Mouse (Mus musculus): ENCODE measurements around the gene Ddost. TPM values are rescaled to one million over a fixed set of nuclear protein-coding genes. Genes with fewer than 3 reads are reported as not detected.

The Ddost gene
- total RNA-seq, 2 experiments from 2014 or later = 96.9 to 101 TPM

DNA sequence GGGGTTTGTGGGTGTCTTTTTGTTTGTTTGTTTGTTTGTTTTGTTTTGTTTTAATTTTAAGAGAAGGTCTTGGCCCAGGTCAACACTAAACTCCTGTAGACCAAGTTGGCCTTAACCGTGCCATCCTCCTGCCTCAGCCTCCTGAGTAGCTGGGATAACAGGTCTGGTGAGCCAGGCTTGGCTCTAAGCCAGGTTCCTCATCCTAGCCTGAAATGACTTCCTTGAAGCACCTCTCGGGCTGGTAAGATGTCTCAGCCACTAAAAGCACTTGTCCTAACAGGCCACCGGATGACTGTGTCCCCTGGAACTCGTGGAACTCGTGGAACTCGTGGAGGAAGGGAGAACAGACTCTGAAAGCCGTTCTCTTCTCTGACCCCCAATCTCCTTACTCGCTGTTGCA is 51.6 kb downstream of the Ddost start:
- DNase-seq (ENCODE audit: low spot score in 2 of 2) = no peak
- intact Hi-C loops (cut with DNase I) = no loop called here

DNA sequence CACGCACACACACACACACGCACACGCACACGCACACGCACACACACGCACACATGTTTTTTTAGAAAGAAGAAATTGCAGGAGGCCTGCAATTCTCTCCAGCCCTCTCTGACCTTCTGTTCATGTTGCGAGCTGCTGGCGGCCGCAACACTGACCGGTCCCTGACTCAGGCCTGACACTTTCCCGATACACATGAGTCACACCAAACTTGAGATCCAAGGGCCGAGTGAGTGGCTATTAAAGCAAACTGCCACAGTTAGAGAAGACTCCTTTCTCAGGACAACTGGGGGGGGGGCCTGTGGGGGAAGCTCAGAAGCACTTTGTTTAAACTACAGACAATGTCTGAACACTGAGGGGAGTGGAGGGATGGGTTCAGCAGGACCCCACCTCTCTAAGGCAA is 52.0 kb downstream of the Ddost start:
- DNase-seq (ENCODE audit: low spot score in 2 of 2) = no peak
- intact Hi-C loops (cut with DNase I) = no loop called here

DNA sequence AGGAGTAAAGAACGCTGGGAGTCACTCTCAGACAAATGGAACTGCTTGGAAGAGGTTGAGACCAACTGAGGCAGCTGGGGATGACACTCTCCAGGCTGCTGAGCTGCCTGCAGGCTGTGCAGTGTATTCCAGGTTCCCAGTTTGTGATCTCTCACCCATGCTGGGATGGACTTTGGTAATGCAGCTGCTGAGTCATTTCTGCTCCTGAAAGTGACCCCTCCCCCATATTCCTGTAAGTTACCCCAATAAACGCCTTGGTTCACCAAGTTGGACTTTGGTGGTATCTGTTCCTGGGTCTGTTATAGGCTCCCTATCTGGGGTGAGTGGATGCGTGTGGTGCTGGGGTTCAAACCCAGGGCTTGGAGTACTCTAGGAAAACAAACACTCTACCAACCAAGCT is 53.6 kb downstream of the Ddost start:
- intact Hi-C loops (cut with DNase I) = no loop called here
- DNase-seq (ENCODE audit: low spot score in 2 of 2) = no peak

DNA sequence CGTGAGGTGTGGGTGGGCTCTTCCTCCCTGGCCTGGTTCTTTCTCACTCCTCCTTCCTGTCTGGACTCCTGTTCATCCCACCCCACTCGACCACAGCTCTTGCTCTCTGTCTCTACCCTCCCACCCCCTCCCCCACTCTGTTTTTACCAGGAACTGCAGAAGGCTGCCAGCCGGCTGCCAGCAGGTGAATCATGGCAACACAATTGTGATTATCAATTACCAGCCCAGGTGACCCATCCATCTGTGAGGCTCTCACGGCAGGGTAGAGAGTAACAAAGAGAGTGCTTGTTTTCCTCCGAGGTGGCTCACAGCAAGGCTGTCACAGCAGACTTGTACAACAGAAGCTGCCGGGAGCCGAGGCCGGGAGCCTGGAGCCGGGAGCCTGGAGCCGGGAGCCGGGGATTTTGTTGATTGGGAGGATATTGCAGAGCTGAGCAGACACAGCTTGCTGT is 56.9 kb downstream of the Ddost start:
- DNase-seq (ENCODE audit: low spot score in 2 of 2) = no peak
- intact Hi-C loops (cut with DNase I) = no loop called here

Small RNA genes within 50 kb of the gene (microRNA-seq; reads per million reads assigned to microRNA genes)
- gene Gm27646 (0 reads per million in 2 experiments), gene Mir7019 (11.6 to 12.1 reads per million in 2 experiments)

Other genes with a start within 250 kb of the Ddost start
- 100 to 1,000 TPM; 149 to 154 TPM for gene Hp1bp3, start 88.4 kb upstream of the Ddost start, total RNA-seq (2021)
- gene Sh2d5, start 54.3 kb upstream of the Ddost start, total RNA-seq (2021) = 10 to 100 TPM; 35.2 to 37.1 TPM
- gene Kif17, start 54.3 kb upstream of the Ddost start, total RNA-seq (2021) = 10 to 100 TPM; 16.7 to 18.0 TPM
- gene Pink1, start 21.6 kb downstream of the Ddost start, total RNA-seq (2021) = 100 to 1,000 TPM; 181 to 190 TPM
- gene Cda, start 63.3 kb downstream of the Ddost start, total RNA-seq (2021) = 1 to 10 TPM; 3.3 to 4.1 TPM
- gene Fam43b, start 91.8 kb downstream of the Ddost start, total RNA-seq (2021) = 10 to 100 TPM; 33.9 TPM
- gene Mul1, start 129.9 kb downstream of the Ddost start, total RNA-seq (2021) = 10 to 100 TPM; 50.5 to 55.9 TPM
- 100 to 1,000 TPM; 755 to 854 TPM for gene Camk2n1, start 149.6 kb downstream of the Ddost start, total RNA-seq (2021)